Mouse (Mus musculus) layer of hippocampus, adult 18-20 months (tissue): ENCODE measurements around the gene Def6. TPM values are rescaled to one million over a fixed set of nuclear protein-coding genes. Genes with fewer than 3 reads are reported as not detected.

Experiments used
- DNase-seq, 2 experiments: peaks; one replicate each; pipeline ENCODE4 v3.0.0; 2022; ENCODE audit warnings: low spot score in 2 of 2
- total RNA-seq, 2 experiments: library from RNA; stranded (reverse); gene quantifications; 2 replicates each; pipeline ENCODE4 v1.2.3; 2021

Gene Def6
- total RNA-seq, 2 experiments from 2014 or later: 2.0 to 2.9 TPM

- DNase-seq: no peak
Observed at GRCm38 (mm10) chr17:28271537-28272266, 64.1 kb downstream of the Def6 start.

GRCm38 (mm10) chr17:28272281-28272680 lies 64.7 kb downstream of the Def6 start:
- no peak for DNase-seq

GRCm38 (mm10) chr17:28272837-28273236 lies 65.3 kb downstream of the Def6 start:
- no peak for DNase-seq

- no peak for DNase-seq
Observed at GRCm38 (mm10) chr17:28274739-28275138, 67.2 kb downstream of the Def6 start.

GRCm38 (mm10) chr17:28277226-28277625 lies 69.6 kb downstream of the Def6 start:
- DNase-seq: no peak

GRCm38 (mm10) chr17:28277721-28278120 lies 70.1 kb downstream of the Def6 start:
- no peak for DNase-seq

GRCm38 (mm10) chr17:28278156-28278555 lies 70.6 kb downstream of the Def6 start:
- no peak for DNase-seq

Other genes with a start within 250 kb of the Def6 start
- gene Tcp11, start 127.1 kb upstream of the Def6 start, total RNA-seq: 1 to 10 TPM in 1 of 2 experiments, under 1 TPM in 1; 0.68 to 1.6 TPM
- gene Scube3, start 65.6 kb upstream of the Def6 start, total RNA-seq: 1 to 10 TPM; 1.3 to 1.9 TPM
- gene Zfp523, start 30.6 kb upstream of the Def6 start, total RNA-seq: 100 to 1,000 TPM; 107 to 109 TPM
- gene Ppard, start 24.9 kb downstream of the Def6 start, total RNA-seq: 10 to 100 TPM; 22.5 to 26.0 TPM
- 10 to 100 TPM; 22.8 to 26.0 TPM for gene Fance, start 105.7 kb downstream of the Def6 start, total RNA-seq
- gene Rpl10a, start 120.7 kb downstream of the Def6 start, total RNA-seq: 100 to 1,000 TPM; 356 to 365 TPM
- 1 to 10 TPM; 2.0 to 2.4 TPM for gene Tead3, start 143.0 kb downstream of the Def6 start, total RNA-seq
- not detected for gene Tulp1, start 157.4 kb downstream of the Def6 start, total RNA-seq